Mouse (Mus musculus) CH12.LX (cell line): ENCODE data around the gene Ostm1.

Experiments
- CHD2 ChIP-seq: IDR thresholded peaks from 2 replicates; pipeline ENCODE4 v1.6.1; 2011; ENCODE audit warnings: low read length, improper control_type of control experiment
- CTCF ChIP-seq, 2 experiments: IDR thresholded peaks in 1 of 2; conservative IDR thresholded peaks in 1 of 2; 2 replicates each; pipeline ENCODE4 v1.5.1; 2011 to 2012; ENCODE audit warnings: low read depth in 2 of 2, low read length in 2 of 2, improper control_type of control experiment in 1 of 2, inconsistent platforms in 1 of 2, mild to moderate bottlenecking in 1 of 2, moderate library complexity in 1 of 2
- ELF1 ChIP-seq: IDR thresholded peaks from 2 replicates; pipeline ENCODE4 v1.6.1; 2014; ENCODE audit warnings: low read depth, mild to moderate bottlenecking, inconsistent platforms, low read length, improper control_type of control experiment
- EP300 ChIP-seq: IDR thresholded peaks from 2 replicates; pipeline ENCODE4 v1.6.1; 2011; ENCODE audit warnings: low read length, improper control_type of control experiment
- ETS1 ChIP-seq: conservative IDR thresholded peaks from 2 replicates; pipeline ENCODE4 v1.6.1; 2012; ENCODE audit warnings: low read depth, mild to moderate bottlenecking, inconsistent platforms, low read length, improper control_type of control experiment, moderate library complexity
- USF1 ChIP-seq: IDR thresholded peaks from 2 replicates; pipeline ENCODE4 v1.6.1; 2014; ENCODE audit warnings: low read depth, mild to moderate bottlenecking, inconsistent platforms, low read length, improper control_type of control experiment
- ZNF384 ChIP-seq: IDR thresholded peaks from 2 replicates; pipeline ENCODE4 v1.6.1; 2012; ENCODE audit warnings: low read depth, low read length, improper control_type of control experiment, inconsistent platforms

- TF ChIP-seq ELF1: no peak
- no peak for TF ChIP-seq CTCF (conservative IDR thresholded peaks at IDR 0.05 in 1 of 2, IDR thresholded peaks at IDR 0.05 in 1 of 2; ENCODE audit: low read depth in 2 of 2, low read length in 2 of 2)
- no peak for TF ChIP-seq CHD2
- TF ChIP-seq ETS1: no peak
- TF ChIP-seq EP300: no peak
- no peak for TF ChIP-seq ZNF384
- TF ChIP-seq USF1: no peak
Observed at GRCm38 (mm10) chr10:42583157-42583872, at the start of gene Ostm1, which contains the start of gene Nr2e1.
